ENCODE assay signal across 10 mouse cellular contexts in genomic region chr5:118175137-118175536, GRCm38 (mm10). TPM values are rescaled to one million over a fixed set of nuclear protein-coding genes. Genes with fewer than 3 reads are reported as not detected.
DNase-seq lines count a peak whose midpoint lies in the region; ATAC-seq and TF ChIP-seq lines count a peak whose summit lies in the region.
"Had no signal": no experiment of that assay in that cellular context is flagged by ENCODE, and none has a peak within 500 bp of the region (broad histone marks: within the 10 kb centered on the region; RNA-seq: fewer than 3 reads in every experiment).

No protein-coding gene starts in this region.

- H3K4me1 ChIP-seq in heart, embryonic 12.5 days (replicated peaks), result peaks cover 25% of the 10 kb centered on the region
- H3K4me1 ChIP-seq in midbrain, embryonic 10.5 days, result peaks cover 46% of the 10 kb centered on the region
- peaks cover 3% of the 10 kb centered on the region for H3K4me1 ChIP-seq in midbrain, embryonic 11.5 days (ENCODE audit: control insufficient read depth, insufficient read depth, low read length)
- H3K4me1 ChIP-seq in embryonic facial prominence, embryonic 13.5 days, result peaks cover 25% of the 10 kb centered on the region
- peaks cover 4% of the 10 kb centered on the region; the same call in 1 of the 2 replicates for H3K4me1 ChIP-seq in midbrain, postnatal 0 days (ENCODE audit: insufficient read depth, low read length)

- 28% methylated on average over 2 of the region's 2 CpGs for WGBS in heart, embryonic 12.5 days
- 22% methylated on average over 2 of the region's 2 CpGs for WGBS in midbrain, embryonic 10.5 days
- WGBS in midbrain, embryonic 11.5 days, result 19% methylated on average over 2 of the region's 2 CpGs
- 11% methylated on average over 2 of the region's 2 CpGs for WGBS in embryonic facial prominence, embryonic 13.5 days
- 33% methylated on average over 2 of the region's 2 CpGs for WGBS in midbrain, postnatal 0 days

- no peak for DNase-seq in heart, adult 8-10 months (ENCODE audit: low spot score)
- DNase-seq in midbrain, embryonic 10.5 days (ENCODE audit: low spot score), result no peak
- DNase-seq in midbrain, embryonic 11.5 days (ENCODE audit: low spot score, missing footprints), result no peak
- no peak for DNase-seq in midbrain, postnatal 0 days (ENCODE audit: low spot score)
- no peak for DNase-seq in cerebellum, adult 9-11 months
- DNase-seq: adrenal gland, postnatal 25 days; right cerebral cortex, postnatal 4 days had no signal

- peaks cover 6% of the 10 kb centered on the region; the same call in 1 of the 2 replicates for H3K9me3 ChIP-seq in heart, embryonic 12.5 days (replicated peaks)
- peaks cover 5% of the 10 kb centered on the region for H3K9me3 ChIP-seq in midbrain, embryonic 10.5 days (replicated peaks)
- peaks cover 4% of the 10 kb centered on the region; the same call in 1 of the 2 replicates for H3K9me3 ChIP-seq in midbrain, embryonic 11.5 days (ENCODE audit: control insufficient read depth, low read length)
- peaks cover 6% of the 10 kb centered on the region for H3K9me3 ChIP-seq in embryonic facial prominence, embryonic 13.5 days
- H3K9me3 ChIP-seq in midbrain, postnatal 0 days (ENCODE audit: low read length), result peaks cover 3% of the 10 kb centered on the region; the same call in 1 of the 2 replicates

- no peak for ATAC-seq in heart, embryonic 12.5 days (ENCODE audit: insufficient number of reproducible peaks, low FRiP score)
- no peak for ATAC-seq in midbrain, embryonic 11.5 days (ENCODE audit: low FRiP score)
- no peak for ATAC-seq in embryonic facial prominence, embryonic 13.5 days (ENCODE audit: insufficient number of reproducible peaks, insufficient read depth, low FRiP score, low TSS enrichment, low read depth)
- no peak for ATAC-seq in midbrain, postnatal 0 days (ENCODE audit: low FRiP score)
- ATAC-seq: inflammation-experienced regulatory T-cells, adult 6 months had no signal

- no peak overlapping the region for H3K27ac ChIP-seq in heart, embryonic 12.5 days (ENCODE audit: poor library complexity, severe bottlenecking)
- H3K27ac ChIP-seq in midbrain, embryonic 10.5 days (replicated peaks), result no peak overlapping the region; the same call in 1 of the 2 replicates
- no peak overlapping the region for H3K27ac ChIP-seq in midbrain, embryonic 11.5 days (ENCODE audit: low read depth, low read length)
- no peak overlapping the region for H3K27ac ChIP-seq in embryonic facial prominence, embryonic 13.5 days
- no peak overlapping the region for H3K27ac ChIP-seq in midbrain, postnatal 0 days (ENCODE audit: low read depth, low read length)

- H3K9ac ChIP-seq in heart, embryonic 12.5 days, result no peak overlapping the region
- H3K9ac ChIP-seq in midbrain, embryonic 11.5 days (ENCODE audit: low read length), result no peak overlapping the region
- H3K9ac ChIP-seq in embryonic facial prominence, embryonic 13.5 days, result no peak overlapping the region
- H3K9ac ChIP-seq in midbrain, postnatal 0 days (replicated peaks; ENCODE audit: low read length, poor library complexity, severe bottlenecking), result no peak overlapping the region

- H3K4me3 ChIP-seq in heart, embryonic 12.5 days, result no peak overlapping the region
- peak overlapping the region; percentile 51 for H3K4me3 ChIP-seq in midbrain, embryonic 10.5 days
- H3K4me3 ChIP-seq in midbrain, embryonic 11.5 days (ENCODE audit: low read depth, low read length), result no peak overlapping the region
- H3K4me3 ChIP-seq in embryonic facial prominence, embryonic 13.5 days, result no peak overlapping the region
- H3K4me3 ChIP-seq in midbrain, postnatal 0 days (ENCODE audit: low read depth, low read length), result no peak overlapping the region; the same call in 1 of the 2 replicates

- H3K36me3 ChIP-seq in heart, embryonic 12.5 days, result no peaks in the 10 kb centered on the region
- H3K36me3 ChIP-seq in midbrain, embryonic 10.5 days, result no peaks in the 10 kb centered on the region
- H3K36me3 ChIP-seq in midbrain, embryonic 11.5 days (ENCODE audit: control insufficient read depth, insufficient read depth, low read length), result no peaks in the 10 kb centered on the region
- no peaks in the 10 kb centered on the region for H3K36me3 ChIP-seq in embryonic facial prominence, embryonic 13.5 days
- no peaks in the 10 kb centered on the region for H3K36me3 ChIP-seq in midbrain, postnatal 0 days (ENCODE audit: insufficient read depth, low read length)

- TF ChIP-seq CTCF in midbrain, postnatal 0 days (IDR thresholded peaks at IDR 0.05), result peak; percentile 40

- peak overlapping the region; percentile 69 for H3K4me2 ChIP-seq in heart, embryonic 12.5 days
- H3K4me2 ChIP-seq in midbrain, embryonic 11.5 days, result no peak overlapping the region; the same call in 1 of the 2 replicates
- peak overlapping the region; percentile 57; the same call in 1 of the 2 replicates for H3K4me2 ChIP-seq in embryonic facial prominence, embryonic 13.5 days
- H3K4me2 ChIP-seq in midbrain, postnatal 0 days (ENCODE audit: low read depth, low read length, poor library complexity, severe bottlenecking), result no peak overlapping the region

- peaks cover 72% of the 10 kb centered on the region for H3K27me3 ChIP-seq in heart, embryonic 12.5 days (replicated peaks)
- H3K27me3 ChIP-seq in midbrain, embryonic 10.5 days (ENCODE audit: low read depth, poor library complexity, severe bottlenecking), result peaks cover 61% of the 10 kb centered on the region
- H3K27me3 ChIP-seq in midbrain, embryonic 11.5 days (ENCODE audit: control insufficient read depth, insufficient read depth, low read length), result peaks cover 47% of the 10 kb centered on the region
- H3K27me3 ChIP-seq in embryonic facial prominence, embryonic 13.5 days, result peaks cover 60% of the 10 kb centered on the region
- peaks cover 21% of the 10 kb centered on the region for H3K27me3 ChIP-seq in midbrain, postnatal 0 days (ENCODE audit: insufficient read depth, low read length)

RNA-seq across cellular contexts. Expression of gene Hrk, which starts 10.7 kb away (rescaled TPM):
- 0.09 TPM in 1 of 2 replicates, not detected in the other for polyA plus RNA-seq in heart, embryonic 12.5 days (2016; fragmentation: Nextera tagmentation; extraction: Ambion mirVana)
- under 1 TPM; 0.23 to 0.46 (median 0.36) TPM for total RNA-seq in heart, adult 8-10 months (2022)
- 0.06 and 0.10 TPM in 2 replicates for polyA plus RNA-seq in midbrain, embryonic 10.5 days (2016; fragmentation: Nextera tagmentation; extraction: Ambion mirVana)
- 0.08 and 0.18 TPM in 2 replicates for polyA plus RNA-seq in midbrain, embryonic 11.5 days (2014; fragmentation: Nextera tagmentation; extraction: Ambion mirVana)
- 0.17 and 0.21 TPM in 2 replicates for polyA plus RNA-seq in embryonic facial prominence, embryonic 13.5 days (2015; fragmentation: Nextera tagmentation; extraction: Ambion mirVana)
- 18.2 and 20.0 TPM in 2 replicates for total RNA-seq in midbrain, postnatal 0 days (2014; rRNA removed)
- polyA plus RNA-seq in midbrain, postnatal 0 days (2015; fragmentation: Nextera tagmentation; extraction: Ambion mirVana), result 5.7 and 6.6 TPM in 2 replicates

RNA-seq across cellular contexts. Expression of gene Fbxw8, which starts 19.9 kb away (rescaled TPM):
- polyA plus RNA-seq in heart, embryonic 12.5 days (2016; fragmentation: Nextera tagmentation; extraction: Ambion mirVana), result 36.6 and 38.9 TPM in 2 replicates
- 10 to 100 TPM; 34.9 to 37.7 (median 36.6) TPM for total RNA-seq in heart, adult 8-10 months (2022)
- polyA plus RNA-seq in midbrain, embryonic 10.5 days (2016; fragmentation: Nextera tagmentation; extraction: Ambion mirVana), result 31.7 and 32.2 TPM in 2 replicates
- 16.5 and 21.1 TPM in 2 replicates for polyA plus RNA-seq in midbrain, embryonic 11.5 days (2014; fragmentation: Nextera tagmentation; extraction: Ambion mirVana)
- polyA plus RNA-seq in embryonic facial prominence, embryonic 13.5 days (2015; fragmentation: Nextera tagmentation; extraction: Ambion mirVana), result 27.9 and 28.9 TPM in 2 replicates
- total RNA-seq in midbrain, postnatal 0 days (2014; rRNA removed), result 43.0 and 48.4 TPM in 2 replicates
- 13.6 and 14.4 TPM in 2 replicates for polyA plus RNA-seq in midbrain, postnatal 0 days (2015; fragmentation: Nextera tagmentation; extraction: Ambion mirVana)

Comparison
In these comparisons a context has a peak if more than half of its experiments do, and no peak if none do; other contexts are left out.
1. H3K4me2 ChIP-seq: peak in heart, embryonic 12.5 days (single experiment) and embryonic facial prominence, embryonic 13.5 days (single experiment); none in midbrain, embryonic 11.5 days (single experiment) and midbrain, postnatal 0 days (single experiment).